In the genomic region with DNA sequence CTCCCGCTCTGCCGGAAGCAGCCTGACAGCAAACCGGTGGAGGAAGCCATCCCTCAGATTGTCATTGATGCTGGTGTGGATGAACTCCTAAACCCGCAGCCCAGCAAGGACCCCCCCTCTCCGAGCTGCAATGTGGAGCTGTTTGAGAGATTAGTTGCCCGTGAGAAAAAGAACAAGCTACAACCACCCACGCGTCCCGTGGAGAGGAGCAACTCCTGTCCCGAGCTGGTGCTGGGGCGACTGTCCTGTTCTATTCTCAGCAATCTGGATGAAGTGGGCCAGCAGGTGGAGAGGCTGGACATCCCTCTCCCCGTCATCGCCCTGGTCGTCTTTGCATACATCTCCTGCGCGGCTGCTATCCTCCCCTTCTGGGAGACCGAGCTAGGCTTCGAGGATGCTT, we compare ENCODE assay signal across 21 mouse cellular contexts. TPM values are rescaled to one million over a fixed set of nuclear protein-coding genes. Genes with fewer than 3 reads are reported as not detected.
DNase-seq lines count a peak whose midpoint lies in the region; ATAC-seq lines count a peak whose summit lies in the region.
"Had no signal": no experiment of that assay in that cellular context is flagged by ENCODE, and none has a peak within 500 bp of the region (broad histone marks: within the 10 kb centered on the region; RNA-seq: fewer than 3 reads in every experiment).

No protein-coding gene starts in this region.

- H3K4me3 ChIP-seq in heart, embryonic 12.5 days: no peak overlapping the region
- no peak overlapping the region for H3K4me3 ChIP-seq in midbrain, embryonic 11.5 days (ENCODE audit: low read depth, low read length)
- no peak overlapping the region for H3K4me3 ChIP-seq in midbrain, embryonic 16.5 days (ENCODE audit: low read depth, low read length)

- H3K4me1 ChIP-seq in heart, embryonic 12.5 days (replicated peaks): no peaks in the 10 kb centered on the region
- no peaks in the 10 kb centered on the region for H3K4me1 ChIP-seq in midbrain, embryonic 11.5 days (ENCODE audit: control insufficient read depth, insufficient read depth, low read length)
- no peaks in the 10 kb centered on the region for H3K4me1 ChIP-seq in midbrain, embryonic 16.5 days (ENCODE audit: control insufficient read depth, insufficient read depth, low read length)

- H3K9ac ChIP-seq in heart, embryonic 12.5 days: no peak overlapping the region
- H3K9ac ChIP-seq in midbrain, embryonic 11.5 days (ENCODE audit: low read length): no peak overlapping the region
- no peak overlapping the region for H3K9ac ChIP-seq in midbrain, embryonic 16.5 days (ENCODE audit: low read depth, low read length)

- peaks cover 4% of the 10 kb centered on the region; the same call in 1 of the 2 replicates for H3K9me3 ChIP-seq in heart, embryonic 12.5 days (replicated peaks)
- H3K9me3 ChIP-seq in midbrain, embryonic 11.5 days (ENCODE audit: control insufficient read depth, low read length): no peaks in the 10 kb centered on the region
- no peaks in the 10 kb centered on the region for H3K9me3 ChIP-seq in midbrain, embryonic 16.5 days (replicated peaks; ENCODE audit: control insufficient read depth, low read length, poor library complexity, severe bottlenecking)
- H3K9me3 ChIP-seq: G1E had no signal

- WGBS in heart, embryonic 12.5 days: 76% methylated on average over 18 of the region's 18 CpGs
- 91% methylated on average over 18 of the region's 18 CpGs for WGBS in midbrain, embryonic 11.5 days
- WGBS in midbrain, embryonic 16.5 days: 88% methylated on average over 18 of the region's 18 CpGs

- no peak overlapping the region for H3K4me2 ChIP-seq in heart, embryonic 12.5 days
- no peak overlapping the region for H3K4me2 ChIP-seq in midbrain, embryonic 11.5 days
- no peak overlapping the region for H3K4me2 ChIP-seq in midbrain, embryonic 16.5 days (ENCODE audit: low read length)

- H3K27ac ChIP-seq in heart, embryonic 12.5 days (ENCODE audit: poor library complexity, severe bottlenecking): no peak overlapping the region
- H3K27ac ChIP-seq in midbrain, embryonic 11.5 days (ENCODE audit: low read depth, low read length): no peak overlapping the region
- H3K27ac ChIP-seq in midbrain, embryonic 16.5 days (ENCODE audit: low read length): no peak overlapping the region

- no peaks in the 10 kb centered on the region for H3K36me3 ChIP-seq in heart, embryonic 12.5 days
- no peaks in the 10 kb centered on the region for H3K36me3 ChIP-seq in midbrain, embryonic 11.5 days (ENCODE audit: control insufficient read depth, insufficient read depth, low read length)
- no peaks in the 10 kb centered on the region for H3K36me3 ChIP-seq in midbrain, embryonic 16.5 days (ENCODE audit: control insufficient read depth, insufficient read depth, low read length)
- H3K36me3 ChIP-seq: G1E had no signal

- no peak for ATAC-seq in heart, embryonic 12.5 days (ENCODE audit: insufficient number of reproducible peaks, low FRiP score)
- ATAC-seq in midbrain, embryonic 11.5 days (ENCODE audit: low FRiP score): no peak
- no peak for ATAC-seq in midbrain, embryonic 16.5 days
- ATAC-seq: activated CD4-positive, CD25-positive, alpha-beta regulatory T cell, adult 4 months; CD4-positive, CD25-positive, alpha-beta regulatory T cell, adult 4 months; Patski had no signal

- DNase-seq in heart, adult 11 months: peak; percentile 88
- DNase-seq in midbrain, embryonic 11.5 days (ENCODE audit: low spot score, missing footprints): peak; percentile 37
- DNase-seq: adrenal gland, adult 2 months; adrenal gland, adult 8-10 months; adrenal gland, postnatal 10 days; adrenal gland, postnatal 14 days; adrenal gland, postnatal 25 days; adrenal gland, postnatal 36 days; B cell, adult 2 months; cerebellum, adult 11 months; cerebellum, adult 11-12 months; cerebellum, adult 18-20 months had no signal

- H3K27me3 ChIP-seq in heart, embryonic 12.5 days (replicated peaks): peaks cover 15% of the 10 kb centered on the region
- H3K27me3 ChIP-seq in midbrain, embryonic 11.5 days (ENCODE audit: control insufficient read depth, insufficient read depth, low read length): 0 out of 2 replicates have a peak, but pooled peaks cover 2% of the 10 kb centered on the region
- no peaks in the 10 kb centered on the region; the same call in none of the 2 replicates for H3K27me3 ChIP-seq in midbrain, embryonic 16.5 days (ENCODE audit: control insufficient read depth, insufficient read depth, low read depth, low read length)
- H3K27me3 ChIP-seq: CH12.LX, Patski had no signal

RNA-seq across cellular contexts. Expression of a gene that starts 16.0 kb away (rescaled TPM):
- polyA plus RNA-seq in heart, embryonic 12.5 days (2016; fragmentation: Nextera tagmentation; extraction: Ambion mirVana): not detected in 2 replicates
- not detected in 2 replicates for polyA plus RNA-seq in midbrain, embryonic 11.5 days (2014; fragmentation: Nextera tagmentation; extraction: Ambion mirVana)
- 0.07 TPM in 1 of 2 replicates, not detected in the other for polyA plus RNA-seq in midbrain, embryonic 16.5 days (2015; fragmentation: Nextera tagmentation; extraction: Ambion mirVana)
- polyA plus RNA-seq: activated CD4-positive, CD25-positive, alpha-beta regulatory T cell, adult 4 months; adrenal gland, adult 2 months; brain, embryonic 14.5 days; C2C12; CD4-positive, CD25-positive, alpha-beta regulatory T cell, adult 4 months; G1E; Patski had no signal

RNA-seq across cellular contexts. Expression of a gene that starts 25.7 kb away (rescaled TPM):
- polyA plus RNA-seq in heart, embryonic 12.5 days (2016; fragmentation: Nextera tagmentation; extraction: Ambion mirVana): 11.2 and 12.0 TPM in 2 replicates
- 16.0 and 19.0 TPM in 2 replicates for polyA plus RNA-seq in midbrain, embryonic 11.5 days (2014; fragmentation: Nextera tagmentation; extraction: Ambion mirVana)
- polyA plus RNA-seq in midbrain, embryonic 16.5 days (2015; fragmentation: Nextera tagmentation; extraction: Ambion mirVana): 28.7 and 30.0 TPM in 2 replicates
